In genomic region chr5:128745206-128745605, GRCm38 (mm10) we compare ENCODE assay signal across 26 mouse cellular contexts. TPM values are rescaled to one million over a fixed set of nuclear protein-coding genes. Genes with fewer than 3 reads are reported as not detected.
"Had no signal": no experiment of that assay in that cellular context is flagged by ENCODE, and none has a peak within 500 bp of the region (broad histone marks: within the 10 kb centered on the region; RNA-seq: fewer than 3 reads in every experiment).

No protein-coding gene starts in this region.

- DNase-seq: forebrain, postnatal 0 days; gastrocnemius, postnatal 14 days; heart, adult 2 months; heart, postnatal 14 days; heart, postnatal 36 days; kidney, adult 11 months; kidney, adult 2 months; kidney, adult 9 months; kidney, postnatal 14 days; kidney, postnatal 4 days; liver had no signal

- H3K27ac ChIP-seq: heart, adult 2 months; heart, embryonic 13.5 days; heart, embryonic 15.5 days; hindbrain, embryonic 15.5 days; hindbrain, postnatal 0 days; kidney, embryonic 15.5 days; kidney, postnatal 0 days; layer of hippocampus, adult 2 months; left cerebral cortex, adult 2 months; limb, embryonic 12.5 days had no signal

- H3K27me3 ChIP-seq: hindbrain, embryonic 15.5 days had no signal

- H3K4me1 ChIP-seq: heart, embryonic 13.5 days; heart, embryonic 15.5 days; kidney, embryonic 15.5 days; limb, embryonic 12.5 days had no signal

- ATAC-seq: forebrain, postnatal 0 days; intestine, embryonic 16.5 days had no signal

- H3K4me2 ChIP-seq: heart, embryonic 11.5 days; heart, embryonic 13.5 days; heart, embryonic 15.5 days; hindbrain, embryonic 15.5 days; kidney, embryonic 15.5 days; limb, embryonic 12.5 days had no signal

- H3K4me3 ChIP-seq: heart, adult 2 months; heart, embryonic 13.5 days; heart, embryonic 15.5 days; hindbrain, embryonic 15.5 days; kidney, embryonic 15.5 days; layer of hippocampus, adult 2 months; left cerebral cortex, adult 2 months; limb, embryonic 10.5 days; limb, embryonic 12.5 days had no signal

- H3K9me3 ChIP-seq: heart, embryonic 13.5 days; heart, embryonic 15.5 days; hindbrain, embryonic 15.5 days; kidney, embryonic 15.5 days; limb, embryonic 10.5 days; limb, embryonic 12.5 days had no signal

- H3K36me3 ChIP-seq: heart, embryonic 13.5 days; heart, embryonic 15.5 days; hindbrain, embryonic 15.5 days; kidney, embryonic 15.5 days; limb, embryonic 10.5 days; limb, embryonic 12.5 days had no signal

- H3K9ac ChIP-seq: forebrain, postnatal 0 days; heart, embryonic 13.5 days; heart, embryonic 15.5 days; hindbrain, embryonic 15.5 days; kidney, embryonic 15.5 days; limb, embryonic 12.5 days had no signal

RNA-seq across cellular contexts. Expression of gene Piwil1, which starts 42.9 kb away (rescaled TPM):
- polyA plus RNA-seq: heart, embryonic 11.5 days; heart, embryonic 13.5 days; heart, embryonic 15.5 days; heart, postnatal 0 days; hindbrain, embryonic 11.5 days; intestine, embryonic 14.5 days; intestine, embryonic 16.5 days; kidney, embryonic 15.5 days; kidney, postnatal 0 days; limb, embryonic 10.5 days; limb, embryonic 12.5 days had no signal
